Mouse (Mus musculus) right cerebral cortex, postnatal 4 days (tissue): Measurements from ENCODE around the gene Prss45.
"Not testable (repeated sequence)": the region's sequence is repeated elsewhere in the genome, so short reads cannot be mapped to it uniquely, and the experiment has no call there.

Source experiments
- DNase-seq: peaks from one replicate; pipeline ENCODE4 v3.0.0-alpha.2; 2022

The Prss45 gene

GRCm38 (mm10) chr9:110834411-110834810 lies at the start of gene Prss45:
Prss45 (plus strand) TSS chr9:110834588.
- DNase-seq = no peak

GRCm38 (mm10) chr9:110788169-110788568 lies 46.2 kb upstream of the Prss45 start:
- DNase-seq = no peak

DNA sequence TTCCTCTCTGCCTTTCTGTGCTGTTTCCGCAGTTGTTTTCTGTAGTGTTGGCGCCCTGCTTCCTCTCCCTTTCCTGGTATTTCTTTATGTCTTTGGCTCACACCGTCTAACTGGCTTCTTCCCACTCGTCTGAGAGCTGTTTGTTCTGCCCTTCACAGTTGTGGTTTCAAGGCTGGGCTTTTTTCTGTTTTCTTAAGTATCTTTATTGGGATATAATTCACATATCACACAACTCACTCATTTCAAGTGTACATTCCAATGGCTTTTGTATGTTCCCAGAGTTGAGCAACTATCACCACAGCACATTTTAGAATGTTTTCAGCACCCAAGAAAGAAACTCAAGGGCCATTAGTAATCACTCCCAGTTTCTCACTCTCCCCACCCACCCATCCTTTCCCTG lies 43.9 kb upstream of the Prss45 start:
- DNase-seq = no peak

DNA sequence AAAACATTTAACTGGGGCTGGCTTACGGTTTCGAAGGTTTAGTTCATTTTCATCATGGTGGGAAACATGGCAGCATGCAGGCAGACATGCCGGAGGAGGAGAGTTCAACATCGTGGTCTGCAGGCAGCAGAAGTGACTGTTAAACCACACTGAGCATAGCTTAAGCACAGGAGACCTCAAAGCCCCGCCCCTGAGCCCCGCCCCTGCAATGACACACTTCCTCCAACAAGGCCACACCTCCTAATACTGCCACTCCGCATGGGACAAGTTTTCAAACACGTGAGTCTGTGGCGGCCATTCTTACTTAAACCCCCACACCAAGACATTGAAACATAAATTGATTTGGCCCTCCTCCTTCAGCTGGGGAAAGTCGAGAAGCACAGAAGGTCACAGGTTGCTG lies 37.4 kb upstream of the Prss45 start:
- no peak for DNase-seq

- DNase-seq = no peak
Observed at GRCm38 (mm10) chr9:110797866-110798265, 36.5 kb upstream of the Prss45 start, which contains the start of gene Prss42. Prss42 (plus strand) TSS chr9:110798166.

GRCm38 (mm10) chr9:110800834-110801479 lies 33.4 kb upstream of the Prss45 start:
- DNase-seq = no peak

GRCm38 (mm10) chr9:110803294-110803693 lies 31.1 kb upstream of the Prss45 start:
- no peak for DNase-seq

- DNase-seq = no peak
Observed at GRCm38 (mm10) chr9:110810051-110810450, 24.3 kb upstream of the Prss45 start.

DNA sequence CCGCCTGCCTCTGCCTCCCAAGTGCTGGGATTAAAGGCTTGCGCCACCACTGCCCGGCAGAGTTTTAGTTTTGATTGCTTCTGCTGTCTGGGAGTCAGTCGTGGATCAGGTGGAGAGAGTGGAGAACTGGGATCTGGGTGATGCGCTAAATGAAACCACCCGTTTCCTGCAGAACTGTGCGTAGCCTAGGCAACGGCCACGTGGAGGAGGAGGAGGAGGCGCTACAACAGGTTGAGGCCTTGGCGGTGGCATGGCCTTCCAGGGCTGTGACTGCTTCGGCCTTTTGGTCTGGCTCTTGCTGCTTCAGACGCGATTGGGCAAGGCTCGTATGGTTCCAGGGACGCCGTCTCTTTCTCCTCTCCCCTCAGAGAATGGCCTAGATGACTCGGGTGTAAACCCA lies 20.6 kb upstream of the Prss45 start, which contains the start of gene Prss44:
Gene Prss44 (plus strand): TSS at position 206 of the 400 bp plus-strand sequence.
- DNase-seq = no peak

- not testable (repeated sequence) for DNase-seq
Observed at GRCm38 (mm10) chr9:110820546-110820945, 13.8 kb upstream of the Prss45 start.

- DNase-seq = no peak
Observed at GRCm38 (mm10) chr9:110821436-110821835, 13.0 kb upstream of the Prss45 start.

DNA sequence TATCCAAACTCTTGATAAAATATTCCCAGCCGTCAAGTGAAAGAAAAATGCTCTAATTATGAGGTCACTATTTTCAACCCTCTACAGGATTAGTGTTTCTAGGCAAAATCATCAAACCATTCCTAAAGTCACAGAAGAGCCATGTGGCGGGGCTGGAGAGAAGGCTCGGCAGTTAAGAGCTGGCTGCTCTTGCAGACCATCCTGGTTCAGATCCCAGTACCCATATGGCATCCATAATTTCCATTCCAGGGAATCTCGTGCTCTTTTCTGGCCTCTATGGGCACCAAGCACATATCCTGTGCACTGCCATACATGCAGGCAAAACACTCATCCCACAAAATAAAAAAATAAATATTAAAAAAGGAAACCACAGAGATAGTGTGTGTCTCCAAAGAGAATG lies 9.0 kb upstream of the Prss45 start:
- DNase-seq = no peak

DNA sequence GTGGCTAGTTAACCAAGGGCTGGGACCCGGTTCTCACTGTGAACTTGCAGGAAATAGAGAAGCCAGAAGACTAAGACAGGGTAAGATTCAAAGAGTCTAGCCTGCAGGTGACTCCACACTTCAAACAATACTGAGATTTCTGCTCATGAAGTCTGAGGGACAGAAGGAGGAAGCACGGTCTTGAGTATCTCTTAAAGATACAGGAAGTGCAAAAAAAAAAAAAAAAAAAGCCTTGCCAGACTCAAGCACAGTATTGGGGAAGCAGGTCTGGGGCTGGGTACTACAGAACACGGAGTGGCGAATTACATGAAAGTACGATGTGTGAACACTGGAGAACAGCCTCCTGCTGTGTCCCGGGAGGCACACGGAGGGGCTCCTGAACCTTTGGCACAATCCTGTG lies 8.6 kb upstream of the Prss45 start:
- no peak for DNase-seq

DNA sequence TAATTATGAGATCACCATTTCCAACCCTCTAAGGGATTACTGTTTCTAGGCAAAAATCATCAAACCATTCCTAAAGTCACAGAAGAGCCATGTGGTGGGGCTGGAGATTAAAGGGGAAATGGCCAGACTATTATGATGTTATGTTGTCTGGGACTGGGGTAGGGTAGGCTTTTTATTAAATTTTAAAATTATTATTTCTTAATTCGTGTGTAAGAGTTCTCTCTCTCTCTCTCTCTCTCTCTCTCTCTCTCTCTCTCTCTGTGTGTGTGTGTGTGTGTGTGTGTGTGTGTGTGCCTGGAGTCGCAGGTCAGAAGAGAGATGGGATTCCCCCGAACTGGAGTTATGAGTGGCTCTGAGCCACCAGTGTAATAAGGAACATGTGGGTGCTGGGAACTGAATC lies 8.0 kb upstream of the Prss45 start, which contains the start of gene Prss43:
Gene Prss43 (plus strand): TSS at position 301 of the 400 bp plus-strand sequence.
- DNase-seq = no peak

DNA sequence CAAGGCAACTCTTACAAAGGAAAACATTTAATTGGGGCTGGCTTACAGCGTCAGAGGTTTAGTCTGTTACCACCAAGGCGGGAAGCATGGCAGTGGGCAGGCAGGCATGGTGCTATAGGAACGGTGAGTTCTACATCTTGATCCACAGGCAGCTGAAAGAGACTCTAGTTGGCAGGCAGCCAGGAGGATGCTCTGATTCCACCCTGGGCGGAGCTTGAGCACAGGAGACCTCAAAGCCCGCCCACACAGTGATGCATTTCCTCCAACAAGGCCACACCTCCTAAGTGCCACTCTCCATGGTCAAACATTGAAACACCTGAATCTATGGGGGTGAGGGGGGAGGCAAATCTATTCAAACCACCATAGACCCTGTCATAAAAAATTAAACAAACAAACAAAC lies 1.4 kb upstream of the Prss45 start:
- no peak for DNase-seq

GRCm38 (mm10) chr9:110834961-110835360 lies 573 bp downstream of the Prss45 start:
- no peak for DNase-seq

DNA sequence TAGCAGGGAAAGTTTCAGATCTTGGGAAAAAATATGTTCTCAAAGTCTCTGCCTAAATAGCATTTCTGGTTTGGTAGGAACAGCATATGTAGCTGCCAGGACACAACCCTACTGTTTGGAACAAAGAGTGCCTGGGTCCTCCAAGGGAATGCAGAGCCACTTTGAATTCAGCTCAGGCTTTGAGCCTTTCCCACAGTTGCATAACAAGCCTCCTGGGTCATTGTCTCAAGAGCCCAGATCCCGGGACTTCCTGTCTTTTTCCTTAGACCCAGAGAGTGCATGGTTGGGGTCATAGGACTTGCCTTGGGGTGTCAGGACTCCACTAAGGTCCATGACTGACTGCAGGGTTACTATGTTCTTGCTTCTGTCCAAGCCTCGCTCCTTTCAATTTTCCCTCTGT lies 1.7 kb downstream of the Prss45 start:
- no peak for DNase-seq

DNA sequence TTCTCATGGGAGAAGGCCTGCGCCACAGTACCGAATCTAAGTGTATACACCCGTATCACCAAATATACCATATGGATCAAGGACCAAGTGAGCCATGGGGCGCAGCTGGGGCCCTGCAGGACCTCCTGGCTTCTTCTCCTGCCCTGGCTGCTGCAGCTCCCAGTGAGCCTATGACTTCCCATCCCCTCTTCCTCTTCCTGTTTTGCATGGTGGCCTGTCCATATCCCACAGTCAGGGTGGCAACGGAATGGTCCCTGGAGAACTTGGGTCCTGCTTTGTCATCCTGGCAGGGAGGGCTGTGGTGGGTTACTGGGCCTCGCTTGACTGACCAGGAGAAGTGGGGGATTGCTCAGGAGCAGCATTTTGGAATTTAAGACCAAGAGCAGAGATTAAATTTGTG lies 6.5 kb downstream of the Prss45 start:
- DNase-seq = no peak

DNA sequence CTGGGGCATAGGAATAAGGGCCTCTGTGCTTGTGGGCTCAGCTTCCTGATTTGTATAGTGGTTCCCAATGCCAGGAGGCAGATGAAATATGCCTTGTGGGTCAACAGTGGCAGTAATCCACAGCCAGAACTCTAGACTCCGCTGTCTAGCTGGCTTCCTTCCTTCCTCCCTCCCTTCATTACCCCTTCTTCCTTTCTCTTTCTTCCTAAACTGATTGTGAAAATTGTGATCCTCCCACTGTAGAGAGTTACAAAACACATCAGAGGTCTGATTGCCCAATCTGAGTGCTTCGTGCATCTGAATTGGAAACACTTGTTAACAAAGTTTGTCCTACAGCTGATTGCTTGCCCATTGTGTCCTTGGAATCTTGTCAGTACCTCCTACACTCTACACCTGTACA lies 7.0 kb downstream of the Prss45 start:
- DNase-seq = no peak

DNA sequence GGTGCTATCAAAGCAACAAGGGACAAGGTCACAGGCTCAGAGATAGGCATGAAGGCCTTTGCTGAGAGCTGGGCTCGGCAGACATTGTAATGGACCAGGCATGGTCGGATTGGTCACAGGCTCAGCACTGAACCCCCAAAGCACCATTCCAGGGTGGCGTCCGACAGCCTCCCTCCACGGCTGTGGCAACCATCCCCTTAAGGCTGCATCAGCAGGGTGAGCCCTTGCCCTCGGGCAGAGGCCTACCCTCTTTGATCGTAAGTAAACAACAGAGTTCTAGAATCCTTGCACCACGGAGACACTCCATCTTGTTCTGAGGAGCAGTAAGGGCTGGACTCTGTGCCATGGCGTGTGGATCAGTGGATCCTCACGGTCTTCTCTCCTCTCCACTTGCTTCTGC lies 9.8 kb downstream of the Prss45 start, which contains the start of gene Prss46:
Gene Prss46 (plus strand): TSS at position 301 of the 400 bp plus-strand sequence.
- DNase-seq = no peak

GRCm38 (mm10) chr9:110849162-110849561 lies 14.8 kb downstream of the Prss45 start:
- DNase-seq = no peak

GRCm38 (mm10) chr9:110855903-110856302 lies 21.5 kb downstream of the Prss45 start:
- DNase-seq = no peak

DNA sequence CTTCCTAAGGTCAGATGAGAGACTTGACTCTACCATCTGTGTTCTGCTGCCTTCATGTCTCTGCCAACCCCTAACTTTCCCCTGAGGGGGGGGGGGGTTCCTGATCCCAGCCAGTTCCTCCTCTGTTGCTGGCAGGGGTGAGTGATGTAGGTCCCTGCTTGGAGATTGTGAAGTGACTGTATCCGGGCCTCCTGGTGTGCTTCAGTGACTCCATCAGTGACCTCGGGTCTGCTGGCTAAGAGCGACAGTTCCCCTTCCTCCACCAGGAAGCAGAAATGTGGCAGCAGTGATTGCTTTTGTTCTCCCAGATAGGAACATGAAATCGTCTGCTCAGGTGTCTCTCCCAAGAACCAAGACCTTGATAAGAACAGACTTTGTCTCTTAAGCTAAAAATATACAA lies 22.5 kb downstream of the Prss45 start:
- DNase-seq = no peak

DNA sequence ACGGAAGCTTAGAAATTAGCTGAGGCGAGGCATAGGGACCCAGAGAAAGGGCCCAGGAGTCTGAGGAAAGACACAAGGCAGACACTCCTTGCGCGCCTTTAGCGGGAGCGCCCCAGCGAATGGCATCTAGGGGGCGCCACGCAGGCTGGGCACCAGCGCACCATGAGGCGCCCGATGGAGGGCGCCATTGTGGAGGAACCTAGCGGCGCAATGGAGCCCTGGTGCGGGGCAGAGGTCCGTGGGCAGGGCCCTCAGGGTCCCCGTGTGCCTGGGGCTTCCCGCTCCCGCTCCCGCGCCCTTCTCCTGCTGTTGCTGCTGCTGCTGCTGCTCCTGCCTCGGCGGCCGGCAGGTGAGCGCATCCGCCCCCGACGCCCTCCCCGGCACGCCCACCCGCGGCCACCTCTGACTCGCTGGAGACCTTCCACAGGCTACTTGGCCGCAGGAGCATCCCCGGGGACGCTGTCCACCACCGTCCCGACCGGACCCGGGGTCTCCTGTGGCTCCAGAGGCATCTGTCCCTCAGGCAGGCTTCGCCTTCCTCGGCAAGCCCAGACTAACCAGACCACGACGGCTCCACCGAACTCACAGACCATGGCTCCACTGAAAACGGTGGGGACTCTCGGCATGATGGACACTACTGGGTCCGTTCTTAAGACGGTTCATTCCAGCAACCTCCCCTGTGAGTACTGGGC lies 23.5 kb downstream of the Prss45 start, which contains the start of gene Prss50:
Gene Prss50 (plus strand): TSS at position 187 of the 692 bp plus-strand sequence.
- no peak for DNase-seq
